Mouse (Mus musculus) liver, embryonic 11.5 days (tissue): Measurements from ENCODE around the gene Dcpp3. TPM values are rescaled to one million over a fixed set of nuclear protein-coding genes. Genes with fewer than 3 reads are reported as not detected.
"Not testable (repeated sequence)": the region's sequence is repeated elsewhere in the genome, so short reads cannot be mapped to it uniquely, and the experiment has no call there.

Source experiments
- ATAC-seq: fragments of 200-750 bp; cut with Nextera tagmentation; replicated peaks from 2 replicates; pipeline ENCODE4 v1.8.0; 2017; ENCODE audit warnings: moderate number of reproducible peaks, mild to moderate bottlenecking, moderate TSS enrichment, moderate library complexity; ENCODE audit not compliant: low FRiP score
- DNase-seq: peaks from one replicate; pipeline ENCODE4 v3.0.0-alpha.2; 2017; ENCODE audit warnings: low spot score
- H3K27ac ChIP-seq: fragments of 300-500 bp; sonication (generic); 2 replicates; pipeline ENCODE4 v1.5.1; 2014; ENCODE audit warnings: mild to moderate bottlenecking, low read depth, low read length, control low read depth
- H3K27me3 ChIP-seq: fragments of 300-500 bp; sonication (generic); replicated peaks from 2 replicates; pipeline ENCODE4 v1.6.1; 2014; ENCODE audit warnings: low read length, mixed read lengths; ENCODE audit not compliant: control insufficient read depth, insufficient read depth
- H3K36me3 ChIP-seq: fragments of 300-500 bp; sonication (generic); 2 replicates; pipeline ENCODE4 v1.6.1; 2014; ENCODE audit warnings: mild to moderate bottlenecking, low read length, moderate library complexity, mixed read lengths; ENCODE audit not compliant: control insufficient read depth, insufficient read depth
- H3K4me1 ChIP-seq: fragments of 300-500 bp; sonication (generic); replicated peaks from 2 replicates; pipeline ENCODE4 v1.6.1; 2014; ENCODE audit warnings: low read length, mixed read lengths; ENCODE audit not compliant: control insufficient read depth, insufficient read depth
- H3K4me2 ChIP-seq: fragments of 300-500 bp; sonication (generic); 2 replicates; pipeline ENCODE4 v1.6.1; 2014; ENCODE audit warnings: mild to moderate bottlenecking, control low read depth, moderate library complexity
- H3K4me3 ChIP-seq: fragments of 300-500 bp; sonication (generic); 2 replicates; pipeline ENCODE4 v1.5.1; 2014; ENCODE audit warnings: low read depth, low read length, control low read depth
- H3K9ac ChIP-seq: fragments of 300-500 bp; sonication (generic); 2 replicates; pipeline ENCODE4 v1.6.1; 2014; ENCODE audit warnings: low read depth, low read length, control low read depth
- H3K9me3 ChIP-seq: fragments of 300-500 bp; sonication (generic); 2 replicates; pipeline ENCODE4 v1.6.1; 2016; ENCODE audit warnings: low read length, inconsistent platforms, mixed read lengths; ENCODE audit not compliant: control insufficient read depth
- WGBS: fragments of 180-500 bp; shearing (Covaris S2); extraction: QIAGEN DNeasy Blood & Tissue Kit; methylation state at CpG from one replicate; pipeline ENCODE4 v1.1.7; 2014; 5-methylcytosine and 5-hydroxymethylcytosine counted together
- polyA plus RNA-seq: library from polyadenylated mRNA; unstranded; fragments of >200 nt; fragmentation: Nextera tagmentation; extraction: Ambion mirVana; gene quantifications from 2 replicates; pipeline ENCODE4 v1.2.1, GENCODE M21; 2014

The Dcpp3 gene
- not detected in 2 replicates for polyA plus RNA-seq

DNA sequence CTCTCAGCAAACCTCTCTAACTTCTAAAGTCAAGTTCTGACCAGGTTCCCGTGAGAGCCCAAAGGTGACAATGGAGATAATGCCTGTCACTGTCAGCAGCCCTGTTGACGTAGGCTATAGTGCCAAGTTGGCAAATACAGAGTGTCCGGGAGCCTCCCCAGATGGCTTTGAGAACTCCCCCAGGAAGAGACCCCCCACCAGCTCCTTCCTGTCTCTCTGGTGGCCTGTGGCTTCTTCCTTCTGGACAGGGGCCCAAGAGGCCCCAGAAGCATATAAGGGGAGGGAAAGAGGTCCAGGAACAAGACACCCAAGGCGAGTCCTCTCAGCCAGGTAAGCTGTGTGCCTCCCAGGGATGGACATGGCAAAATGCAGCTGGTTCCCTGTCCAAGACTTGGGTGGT lies at the start of gene Dcpp3:
Dcpp3 (plus strand) TSS at position 301 of the 400 bp plus-strand sequence.
- not testable (repeated sequence) for H3K27me3 ChIP-seq, H3K9me3 ChIP-seq, H3K27ac ChIP-seq, H3K9ac ChIP-seq, ATAC-seq, H3K4me1 ChIP-seq, DNase-seq, H3K4me3 ChIP-seq, H3K4me2 ChIP-seq, H3K36me3 ChIP-seq
- WGBS = 49% methylated on average over 4 of the region's 4 CpGs

DNA sequence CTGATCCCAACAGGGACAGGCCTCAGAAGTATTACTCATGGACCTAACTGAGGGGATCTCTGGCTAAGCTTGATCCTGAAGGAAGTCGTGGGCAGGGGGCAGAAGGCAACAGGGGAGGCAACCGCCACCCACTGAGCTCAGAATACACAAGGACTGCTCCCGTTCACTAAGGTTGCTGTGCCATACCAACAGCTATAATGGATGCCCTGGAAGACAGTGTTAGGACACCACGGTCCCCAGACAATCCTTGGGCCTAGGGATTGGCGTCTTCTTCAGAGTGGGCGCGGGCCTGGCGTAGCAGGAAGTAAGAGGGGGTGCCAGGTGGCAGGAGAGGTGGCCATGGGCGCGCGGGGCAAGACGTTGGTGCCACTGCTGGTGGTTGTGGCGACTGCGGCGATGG lies 49.5 kb upstream of the Dcpp3 start, which contains the start of gene Prss21:
Prss21 (plus strand) TSS at position 301 of the 400 bp plus-strand sequence.
- Histone ChIP-seq H3K4me2 (no peak within 1 kb of the TSS), H3K9me3 (no peaks in the 10 kb centered on the region), H3K4me1 (no peaks in the 10 kb centered on the region), H3K27ac (no peak within 1 kb of the TSS), H3K27me3 (no peaks in the 10 kb centered on the region), H3K9ac (no peak within 1 kb of the TSS), H3K36me3 (no peaks in the 10 kb centered on the region), H3K4me3 (no peak within 1 kb of the TSS)
- DNase-seq (no peak), ATAC-seq (no peak)
- WGBS = 80% methylated on average over 15 of the region's 15 CpGs

DNA sequence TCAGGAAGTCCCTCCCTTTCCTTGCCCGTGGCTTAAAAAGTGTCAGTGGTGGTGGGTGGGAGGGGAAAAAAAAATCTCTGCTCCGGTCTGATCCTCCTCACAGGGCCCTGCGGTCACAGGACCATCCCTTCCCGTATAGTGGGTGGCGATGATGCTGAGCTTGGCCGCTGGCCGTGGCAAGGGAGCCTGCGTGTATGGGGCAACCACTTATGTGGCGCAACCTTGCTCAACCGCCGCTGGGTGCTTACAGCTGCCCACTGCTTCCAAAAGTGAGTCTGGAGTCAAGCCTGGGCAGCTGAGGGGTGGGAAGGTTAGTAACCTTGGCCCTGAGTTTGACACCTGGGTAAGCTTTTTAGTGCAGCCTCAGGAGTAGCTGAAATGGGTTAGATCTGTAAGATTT lies 48.7 kb upstream of the Dcpp3 start:
- Histone ChIP-seq H3K36me3 (no peaks in the 10 kb centered on the region), H3K9me3 (no peaks in the 10 kb centered on the region), H3K4me3 (no peak overlapping the region), H3K27ac (no peak overlapping the region), H3K9ac (no peak overlapping the region), H3K4me2 (no peak overlapping the region), H3K4me1 (no peaks in the 10 kb centered on the region), H3K27me3 (no peaks in the 10 kb centered on the region)
- 78% methylated on average over 11 of the region's 11 CpGs for WGBS
- DNase-seq (no peak), ATAC-seq (no peak)

DNA sequence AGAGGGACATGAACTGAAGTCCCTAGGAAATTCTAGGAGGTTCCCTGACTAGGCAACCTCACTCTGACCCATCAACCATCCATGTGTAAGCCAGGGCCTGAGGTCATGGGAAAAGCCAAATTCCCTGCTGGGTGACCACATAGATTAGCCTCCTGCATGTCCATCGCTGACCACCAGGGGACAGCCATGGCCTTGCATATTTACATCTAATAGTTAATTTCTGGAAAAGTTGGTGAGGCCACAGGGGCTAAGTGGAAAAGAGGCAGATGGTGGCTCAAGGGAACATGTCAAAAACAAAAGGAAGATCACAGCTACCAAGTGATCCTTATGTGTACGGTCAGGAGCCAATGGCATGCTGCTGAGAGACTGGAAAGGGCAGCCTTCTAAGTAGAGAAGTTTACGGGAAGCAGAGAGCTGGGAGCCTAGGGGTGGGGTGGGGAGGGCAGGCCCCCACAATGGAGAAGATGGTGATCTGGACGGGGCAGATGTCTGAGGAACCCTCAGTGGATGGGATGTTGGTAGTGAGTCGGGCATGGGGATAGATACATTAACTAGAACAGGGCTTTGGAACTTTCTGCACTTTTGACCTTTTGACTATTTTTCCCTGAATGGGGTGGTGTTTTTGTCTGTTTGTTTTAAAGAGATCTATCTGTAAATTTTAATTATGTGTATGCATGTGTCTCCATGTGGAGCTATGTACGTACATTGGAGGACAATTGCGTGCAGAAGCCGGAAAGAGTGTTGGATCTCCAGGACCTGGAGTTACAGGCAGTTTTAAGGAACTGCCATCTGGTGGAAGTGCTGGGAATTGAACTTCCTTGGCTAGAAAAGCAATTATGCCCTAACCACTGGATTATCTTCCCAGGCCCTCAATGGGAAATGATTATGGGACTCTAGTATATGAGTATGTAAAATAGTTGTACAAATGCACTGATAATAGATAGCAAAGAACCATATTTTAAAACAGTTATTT lies 43.1 kb upstream of the Dcpp3 start:
- H3K9me3 ChIP-seq = no peaks in the 10 kb centered on the region
- DNase-seq = no peak
- H3K4me3 ChIP-seq = no peak overlapping the region
- no peak overlapping the region for H3K9ac ChIP-seq
- no peaks in the 10 kb centered on the region for H3K36me3 ChIP-seq
- ATAC-seq = no peak
- no peak overlapping the region for H3K4me2 ChIP-seq
- H3K27me3 ChIP-seq = no peaks in the 10 kb centered on the region
- no peak overlapping the region for H3K27ac ChIP-seq
- WGBS = 43% methylated on average over 8 of the region's 8 CpGs
- H3K4me1 ChIP-seq = no peaks in the 10 kb centered on the region

DNA sequence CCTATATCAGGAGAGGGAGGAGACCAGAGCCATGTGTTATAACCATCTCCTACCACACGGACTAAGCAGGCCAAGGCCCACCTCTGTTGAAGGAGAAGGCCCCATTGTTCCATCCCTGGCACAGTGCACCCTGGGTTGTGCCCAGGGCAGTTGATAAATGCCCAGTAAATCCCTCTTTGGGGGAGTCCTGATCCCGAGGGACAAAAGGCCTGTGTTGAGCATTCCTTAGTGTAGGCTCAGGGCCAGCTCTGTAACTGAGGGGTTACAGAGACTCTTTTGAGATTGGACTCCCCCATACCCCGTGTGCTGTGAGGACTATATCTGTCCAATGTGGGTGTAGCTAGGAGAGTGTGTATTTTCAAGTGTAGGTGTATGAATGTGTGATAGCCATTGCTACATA lies 40.5 kb upstream of the Dcpp3 start:
- no peak overlapping the region for H3K4me2 ChIP-seq
- ATAC-seq (no peak), DNase-seq (no peak)
- H3K4me1 ChIP-seq = no peaks in the 10 kb centered on the region
- no peaks in the 10 kb centered on the region for H3K9me3 ChIP-seq
- H3K27me3 ChIP-seq = no peaks in the 10 kb centered on the region
- H3K9ac ChIP-seq = no peak overlapping the region
- no peak overlapping the region for H3K27ac ChIP-seq
- no peaks in the 10 kb centered on the region for H3K36me3 ChIP-seq
- WGBS = 57% methylated on average over 3 of the region's 3 CpGs
- no peak overlapping the region for H3K4me3 ChIP-seq

DNA sequence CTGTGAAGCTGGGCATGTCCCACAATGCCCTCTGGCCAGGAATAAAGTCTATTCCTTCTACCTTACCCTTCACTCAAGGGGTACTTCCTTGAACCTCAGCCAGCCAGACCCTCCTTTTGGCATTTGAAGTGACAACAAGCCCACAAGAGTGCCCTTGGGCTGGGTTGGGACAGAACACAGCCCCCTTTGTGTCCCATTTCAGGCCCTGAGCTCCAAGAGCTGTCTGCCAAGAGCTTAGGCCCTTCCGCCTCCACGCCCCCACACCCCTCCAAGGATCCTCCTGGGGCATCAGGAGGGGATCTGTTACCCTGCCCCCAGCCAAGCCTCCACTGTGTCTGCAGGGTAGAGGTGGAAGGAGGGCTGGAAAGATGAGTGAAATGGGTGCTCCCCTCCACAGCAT lies 40.1 kb upstream of the Dcpp3 start:
- H3K4me1 ChIP-seq = no peaks in the 10 kb centered on the region
- no peaks in the 10 kb centered on the region for H3K9me3 ChIP-seq
- H3K4me3 ChIP-seq = no peak overlapping the region
- 81% methylated on average over 2 of the region's 2 CpGs for WGBS
- H3K36me3 ChIP-seq = no peaks in the 10 kb centered on the region
- DNase-seq (no peak), ATAC-seq (no peak)
- no peak overlapping the region for H3K27ac ChIP-seq
- no peaks in the 10 kb centered on the region for H3K27me3 ChIP-seq
- no peak overlapping the region for H3K4me2 ChIP-seq
- H3K9ac ChIP-seq = no peak overlapping the region

DNA sequence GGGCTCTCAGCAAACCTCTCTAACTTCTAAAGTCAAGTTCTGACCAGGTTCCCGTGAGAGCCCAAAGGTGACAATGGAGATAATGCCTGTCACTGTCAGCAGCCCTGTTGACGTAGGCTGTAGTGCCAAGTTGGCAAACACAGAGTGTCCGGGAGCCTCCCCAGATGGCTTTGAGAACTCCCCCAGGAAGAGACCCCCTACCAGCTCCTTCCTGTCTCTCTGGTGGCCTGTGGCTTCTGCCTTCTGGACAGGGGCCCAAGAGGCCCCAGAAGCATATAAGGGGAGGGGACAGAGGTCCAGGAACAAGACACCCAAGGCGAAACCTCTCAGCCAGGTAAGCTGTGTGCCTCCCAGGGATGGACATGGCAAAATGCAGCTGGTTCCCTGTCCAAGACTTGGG lies 36.7 kb upstream of the Dcpp3 start, which contains the start of the genes Dcpp1 and Dcpp2:
Dcpp1 (plus strand) TSS at position 301 of the 400 bp plus-strand sequence.
Dcpp2 (plus strand) TSS at position 305 of the 400 bp plus-strand sequence.
- not testable (repeated sequence) for H3K4me2 ChIP-seq, H3K36me3 ChIP-seq, H3K9ac ChIP-seq, DNase-seq, H3K9me3 ChIP-seq, ATAC-seq, H3K27me3 ChIP-seq, H3K4me3 ChIP-seq, H3K27ac ChIP-seq, H3K4me1 ChIP-seq
- WGBS = 49% methylated on average over 4 of the region's 4 CpGs

DNA sequence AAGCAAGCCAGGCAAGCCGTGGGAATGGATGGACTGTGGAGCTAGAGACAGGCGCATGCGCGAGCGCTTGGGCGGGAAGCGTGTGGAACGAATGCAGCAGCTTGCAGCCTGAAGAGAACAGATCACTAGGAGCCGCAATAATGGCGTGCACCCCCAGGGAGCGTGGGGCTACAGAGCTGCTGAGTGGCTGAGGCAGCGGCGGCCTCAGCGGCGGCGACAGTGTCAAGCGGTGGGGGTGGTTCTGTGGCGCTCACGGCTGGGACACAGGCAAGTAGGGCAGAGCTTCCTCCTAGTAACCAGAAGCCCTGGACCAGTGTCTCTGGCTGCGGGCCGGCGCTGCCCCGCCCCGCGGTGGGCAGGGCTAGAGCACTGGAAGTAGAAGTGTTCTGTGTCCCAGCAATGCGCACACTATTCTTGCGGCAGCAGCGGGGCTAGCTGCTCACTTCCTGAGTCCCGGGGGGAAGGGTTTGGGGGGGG lies 7.3 kb downstream of the Dcpp3 start:
- DNase-seq (peak; percentile 90), ATAC-seq (peak; percentile 99)
- WGBS = 2% methylated on average over 29 of the region's 29 CpGs
- peak overlapping the region; percentile 78 for H3K9ac ChIP-seq
- 0 out of 2 replicates have a peak, but pooled peaks cover 3% of the 10 kb centered on the region for H3K4me1 ChIP-seq
- H3K36me3 ChIP-seq = no peaks in the 10 kb centered on the region
- H3K27me3 ChIP-seq = no peaks in the 10 kb centered on the region
- peak overlapping the region; percentile 61 for H3K4me3 ChIP-seq
- H3K4me2 ChIP-seq = peak overlapping the region; percentile 95
- no peaks in the 10 kb centered on the region for H3K9me3 ChIP-seq
- peak overlapping the region; percentile 68 for H3K27ac ChIP-seq
